Mouse (Mus musculus): ENCODE data around the gene Cdkn2a.

Gene Cdkn2a

GRCm38 (mm10) chr4:89276669-89277219 is 17.7 kb downstream of the Cdkn2a start:
- no peak for DNase-seq

- no peak for DNase-seq
These were observed 18.5 kb downstream of the Cdkn2a start for GRCm38 (mm10) chr4:89275811-89276584.

GRCm38 (mm10) chr4:89274829-89275548 is 19.5 kb downstream of the Cdkn2a start:
- DNase-seq = no peak

GRCm38 (mm10) chr4:89274006-89274405 is 20.4 kb downstream of the Cdkn2a start:
- no peak for DNase-seq

GRCm38 (mm10) chr4:89273585-89273984 is 20.9 kb downstream of the Cdkn2a start:
- DNase-seq = no peak

- DNase-seq = no peak
These were observed 21.4 kb downstream of the Cdkn2a start for GRCm38 (mm10) chr4:89272961-89273540.

GRCm38 (mm10) chr4:89272101-89272718 is 22.2 kb downstream of the Cdkn2a start:
- DNase-seq = no peak

- no peak for DNase-seq
These were observed 36.7 kb downstream of the Cdkn2a start for GRCm38 (mm10) chr4:89257768-89258167.

GRCm38 (mm10) chr4:89234446-89234845 is 60.0 kb downstream of the Cdkn2a start:
- DNase-seq = no peak

Data from thymus, adult 18-20 months (tissue).